Mouse (Mus musculus) frontal cortex, postnatal 25 days (tissue): Measurements from ENCODE around the gene Vmn2r5.
"Not testable (repeated sequence)": the region's sequence is repeated elsewhere in the genome, so short reads cannot be mapped to it uniquely, and the experiment has no call there.

Source experiments
- DNase-seq, 2 experiments: peaks; one replicate each; pipeline ENCODE4 v3.0.0; 2022; ENCODE audit warnings: low spot score in 2 of 2

Vmn2r5 gene

GRCm38 (mm10) chr3:64509742-64510141, at the start of gene Vmn2r5:
TSS of gene Vmn2r5 (minus strand) at chr3:64509842.
- not testable (repeated sequence) for DNase-seq

DNA sequence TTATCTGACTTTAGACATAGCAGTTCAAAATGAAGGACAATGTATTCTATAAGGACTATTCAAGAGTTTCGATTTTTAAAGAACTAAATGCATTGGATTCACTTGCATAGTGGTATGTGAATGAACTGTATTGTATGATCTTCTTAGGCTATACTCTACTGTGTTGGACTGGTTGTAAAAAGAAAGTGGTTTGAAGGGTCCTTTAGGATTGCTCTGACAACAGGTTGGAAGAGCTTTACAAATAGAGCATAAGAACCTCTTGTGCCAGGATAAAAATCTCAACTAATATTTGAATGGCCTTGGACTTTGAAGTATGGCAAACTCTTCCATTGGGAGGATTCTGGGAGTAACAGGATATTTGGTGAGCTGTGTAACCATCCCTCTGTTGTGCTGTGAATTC, 13.9 kb upstream of the Vmn2r5 start:
- DNase-seq, result not testable (repeated sequence)
